Mouse (Mus musculus) heart, adult 2 months (tissue): Measurements from ENCODE around the gene Dnase1l2. TPM values are rescaled to one million over a fixed set of nuclear protein-coding genes. Genes with fewer than 3 reads are reported as not detected.

Experiments used
- DNase-seq, 2 experiments: peaks; one replicate each; pipeline ENCODE4 v3.0.0; 2021
- H3K27ac ChIP-seq: fragments of 200-600 bp; 2 replicates; pipeline ENCODE4 v1.8.1; 2022
- H3K27me3 ChIP-seq: fragments of 200-500 bp; 2 replicates; pipeline ENCODE4 v1.6.1; 2012; ENCODE audit warnings: mild to moderate bottlenecking, low read length, inconsistent platforms, mixed read lengths; ENCODE audit not compliant: control insufficient read depth, insufficient read depth
- H3K36me3 ChIP-seq: fragments of 200-500 bp; 2 replicates; pipeline ENCODE4 v1.6.1; 2012; ENCODE audit warnings: low read length, inconsistent platforms; ENCODE audit not compliant: control insufficient read depth, insufficient read depth
- H3K4me1 ChIP-seq: fragments of 200-500 bp; 2 replicates; pipeline ENCODE4 v1.6.1; 2011; ENCODE audit warnings: low read length; ENCODE audit not compliant: control insufficient read depth, insufficient read depth
- H3K4me3 ChIP-seq: fragments of 200-600 bp; 2 replicates; pipeline ENCODE4 v1.8.1; 2022
- H3K79me2 ChIP-seq: fragments of 200-500 bp; replicated peaks from 2 replicates; pipeline ENCODE4 v1.6.1; 2012; ENCODE audit warnings: mild to moderate bottlenecking, inconsistent platforms, low read length, moderate library complexity, mixed read lengths; ENCODE audit not compliant: control insufficient read depth, insufficient read depth
- H3K9ac ChIP-seq: fragments of 200-500 bp; 2 replicates; pipeline ENCODE4 v1.6.1; 2012; ENCODE audit warnings: low read depth, mild to moderate bottlenecking, control low read depth, inconsistent platforms, low read length, mixed read lengths
- CTCF ChIP-seq: fragments of 200-600 bp; IDR thresholded peaks from 2 replicates; pipeline ENCODE4 v1.8.1; 2022; ENCODE audit warnings: antibody characterized with exemption, mild to moderate bottlenecking, moderate library complexity
- EP300 ChIP-seq: fragments of 200-500 bp; IDR thresholded peaks from 2 replicates; pipeline ENCODE4 v1.6.1; 2011; ENCODE audit warnings: low read depth, low read length, control low read depth; ENCODE audit not compliant: insufficient read depth
- POLR2A ChIP-seq: fragments of 200-500 bp; IDR thresholded peaks from 2 replicates; pipeline ENCODE4 v1.6.1; 2011; ENCODE audit warnings: mild to moderate bottlenecking, low read depth, low read length, control low read depth; ENCODE audit not compliant: insufficient read depth
- WGBS: fragments of 180-500 bp; shearing (Covaris S2); methylation state at CpG from one replicate; pipeline ENCODE4 v1.1.7; 2018; 5-methylcytosine and 5-hydroxymethylcytosine counted together
- intact Hi-C: fragments of 180-260 bp; cut with DNase I; formaldehyde crosslinking; loops from one replicate; pipeline ENCODE4 v1.15.1; 2025
- polyA plus RNA-seq: library from polyadenylated mRNA; depleted of rRNA; stranded (reverse); fragments of >200 nt; gene quantifications from 2 replicates; pipeline ENCODE4 v1.2.3, GENCODE M21; 2012
- total RNA-seq, 2 experiments: library from RNA; stranded (reverse); gene quantifications; 2 replicates each; pipeline ENCODE4 v1.2.3; 2021

Dnase1l2 gene
- total and polyA plus RNA-seq, 3 experiments = 0.65 to 5.2 (median 1.5) TPM

- no peaks in the 10 kb centered on the region for H3K27me3 ChIP-seq
- WGBS = 85% methylated on average over 5 of the region's 5 CpGs
- intact Hi-C loops = no loop called here
- peaks cover 15% of the 10 kb centered on the region for H3K4me1 ChIP-seq
- H3K36me3 ChIP-seq = peaks cover 1% of the 10 kb centered on the region; the same call in 1 of the 2 replicates
- no peak overlapping the region for H3K27ac ChIP-seq
- H3K79me2 ChIP-seq = peaks cover 2% of the 10 kb centered on the region
- no peak overlapping the region for H3K4me3 ChIP-seq
- no peak for DNase-seq
- no peak overlapping the region for H3K9ac ChIP-seq
- TF ChIP-seq POLR2A (no peak), CTCF (no peak), EP300 (no peak)
These were observed 31.7 kb upstream of the Dnase1l2 start for GRCm38 (mm10) chr17:24474557-24474956.

DNA sequence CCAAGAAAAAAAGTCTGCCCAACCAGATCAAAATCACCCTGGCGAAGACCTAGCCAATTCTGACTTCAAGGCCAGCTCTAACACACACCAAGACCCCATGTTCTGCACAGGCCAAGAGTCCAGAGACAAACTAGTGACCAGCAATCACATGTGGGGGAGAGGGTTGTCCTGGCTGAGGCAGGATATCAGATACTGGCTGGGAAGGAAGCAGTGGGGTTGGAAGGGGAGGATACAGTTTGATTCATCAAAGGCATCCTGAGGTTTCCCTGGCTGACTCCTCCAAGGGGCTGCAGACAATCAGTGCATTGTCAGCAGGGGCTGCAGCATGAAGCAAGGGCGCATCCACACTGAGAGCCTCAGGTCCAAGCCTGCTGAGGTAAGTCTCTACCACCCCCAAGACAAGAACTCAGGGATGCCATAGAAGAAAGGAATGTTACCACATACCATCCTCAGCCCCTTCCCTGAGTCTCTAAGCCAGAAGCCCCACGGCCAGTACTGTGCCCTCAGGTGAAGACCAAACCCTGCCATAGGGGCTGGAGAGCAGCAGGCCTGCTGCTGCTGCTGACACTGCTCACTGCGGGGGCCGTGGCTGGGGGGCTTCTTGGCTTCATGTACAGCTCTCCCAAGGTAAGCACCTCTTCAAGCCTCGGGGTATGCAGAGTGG, 30.8 kb upstream of the Dnase1l2 start, which contains the start of gene Bricd5:
Gene Bricd5, plus strand, starts transcription at position 273 of the 664 bp plus-strand sequence.
- Histone ChIP-seq H3K27ac (no peak within 1 kb of the TSS), H3K9ac (no peak within 1 kb of the TSS)
- no peak for DNase-seq

GRCm38 (mm10) chr17:24472512-24472911, 29.6 kb upstream of the Dnase1l2 start:
- intact Hi-C loops = no loop called here
- no peak overlapping the region for H3K4me3 ChIP-seq
- WGBS = 44% methylated on average over 4 of the region's 4 CpGs

More for the DNA sequence above, 30.8 kb upstream of the Dnase1l2 start, which contains the start of gene Bricd5:
- WGBS = 66% methylated on average over 6 of the region's 6 CpGs
- H3K4me3 ChIP-seq = no peak within 1 kb of the TSS
- H3K4me1 ChIP-seq = peaks cover 15% of the 10 kb centered on the region
- H3K36me3 ChIP-seq = peaks cover 1% of the 10 kb centered on the region; the same call in 1 of the 2 replicates
- intact Hi-C loops = no loop called here
- TF ChIP-seq CTCF (no peak), POLR2A (no peak), EP300 (no peak)
- no peaks in the 10 kb centered on the region for H3K27me3 ChIP-seq
- peaks cover 2% of the 10 kb centered on the region for H3K79me2 ChIP-seq

DNA sequence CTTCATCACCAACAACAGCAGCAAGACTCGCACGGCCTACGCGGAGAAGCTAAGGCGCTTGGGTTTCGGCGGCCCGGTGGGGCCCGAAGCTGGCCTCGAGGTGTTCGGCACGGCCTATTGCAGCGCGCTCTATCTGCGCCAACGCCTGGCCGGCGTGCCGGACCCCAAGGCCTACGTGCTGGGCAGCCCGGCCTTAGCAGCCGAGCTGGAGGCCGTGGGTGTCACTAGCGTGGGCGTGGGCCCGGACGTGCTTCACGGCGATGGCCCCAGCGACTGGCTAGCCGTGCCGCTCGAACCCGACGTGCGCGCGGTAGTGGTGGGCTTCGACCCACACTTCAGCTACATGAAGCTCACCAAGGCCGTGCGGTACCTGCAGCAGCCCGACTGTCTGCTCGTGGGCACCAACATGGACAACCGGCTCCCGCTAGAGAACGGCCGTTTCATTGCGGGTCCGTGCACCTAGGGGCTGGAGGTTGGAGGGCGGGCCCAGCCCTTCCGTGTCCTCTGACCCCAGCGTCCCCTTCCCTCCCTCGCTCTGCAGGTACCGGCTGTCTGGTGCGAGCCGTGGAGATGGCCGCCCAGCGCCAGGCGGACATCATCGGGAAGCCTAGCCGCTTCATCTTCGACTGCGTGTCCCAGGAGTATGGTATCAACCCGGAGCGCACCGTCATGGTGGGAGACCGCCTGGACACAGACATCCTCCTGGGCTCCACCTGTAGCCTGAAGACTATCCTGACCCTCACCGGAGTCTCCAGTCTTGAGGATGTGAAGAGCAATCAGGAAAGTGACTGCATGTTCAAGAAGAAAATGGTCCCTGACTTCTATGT, 28.0 kb upstream of the Dnase1l2 start:
- peak overlapping the region; percentile 97 for H3K27ac ChIP-seq
- H3K4me1 ChIP-seq = peaks cover 11% of the 10 kb centered on the region
- TF ChIP-seq EP300 = no peak
- TF ChIP-seq CTCF = no peak
- no peak for TF ChIP-seq POLR2A
- peak overlapping the region; percentile 71 for H3K4me3 ChIP-seq
- WGBS = 1% methylated on average over 68 of the region's 68 CpGs
- H3K27me3 ChIP-seq = no peaks in the 10 kb centered on the region
- DNase-seq = no peak
- peaks cover 2% of the 10 kb centered on the region for H3K79me2 ChIP-seq
- intact Hi-C loops = loop anchor here (1.0 kb wide), 1 partner anchor 7 kb away; no protein-coding TSS in a partner anchor
- peak overlapping the region; percentile 88 for H3K9ac ChIP-seq
- H3K36me3 ChIP-seq = peaks cover 1% of the 10 kb centered on the region; the same call in 1 of the 2 replicates

More at GRCm38 (mm10) chr17:24472512-24472911, 29.6 kb upstream of the Dnase1l2 start:
- H3K9ac ChIP-seq = no peak overlapping the region
- no peak for TF ChIP-seq CTCF
- no peak for TF ChIP-seq EP300
- no peak for TF ChIP-seq POLR2A
- H3K27me3 ChIP-seq = no peaks in the 10 kb centered on the region
- peaks cover 1% of the 10 kb centered on the region; the same call in 1 of the 2 replicates for H3K36me3 ChIP-seq
- H3K27ac ChIP-seq = no peak overlapping the region
- DNase-seq = peak; percentile 51 to 59
- H3K79me2 ChIP-seq = peaks cover 2% of the 10 kb centered on the region
- peaks cover 11% of the 10 kb centered on the region for H3K4me1 ChIP-seq

GRCm38 (mm10) chr17:24469910-24470602, 27.2 kb upstream of the Dnase1l2 start, which contains the start of the genes E4f1 and Pgp:
TSS of gene E4f1 (minus strand) at chr17:24470313.
TSS of gene Pgp (plus strand) at chr17:24470392.
- H3K27me3 ChIP-seq = no peaks in the 10 kb centered on the region
- peak within 1 kb of the TSS; percentile 71 for H3K4me3 ChIP-seq
- intact Hi-C loops = loop anchor here (1.0 kb wide), 1 partner anchor 8 kb away; no protein-coding TSS in a partner anchor
- peak within 1 kb of the TSS; percentile 88 for H3K9ac ChIP-seq
- WGBS = under 1% methylated on average over 75 of the region's 75 CpGs
- peaks cover 11% of the 10 kb centered on the region for H3K4me1 ChIP-seq
- peak; percentile 98 to 100 for DNase-seq
- TF ChIP-seq EP300 (0 out of 2 replicates have a peak, but pooled peaks have one; percentile 2), CTCF (peak; percentile 10; the same call in 1 of the 2 replicates), POLR2A (peak; percentile 81)
- peak within 1 kb of the TSS; percentile 97 for H3K27ac ChIP-seq
- peaks cover 1% of the 10 kb centered on the region; the same call in 1 of the 2 replicates for H3K36me3 ChIP-seq
- H3K79me2 ChIP-seq = peaks cover 2% of the 10 kb centered on the region
